Mouse (Mus musculus): ENCODE measurements around the gene Siah3.

Siah3 gene

DNA sequence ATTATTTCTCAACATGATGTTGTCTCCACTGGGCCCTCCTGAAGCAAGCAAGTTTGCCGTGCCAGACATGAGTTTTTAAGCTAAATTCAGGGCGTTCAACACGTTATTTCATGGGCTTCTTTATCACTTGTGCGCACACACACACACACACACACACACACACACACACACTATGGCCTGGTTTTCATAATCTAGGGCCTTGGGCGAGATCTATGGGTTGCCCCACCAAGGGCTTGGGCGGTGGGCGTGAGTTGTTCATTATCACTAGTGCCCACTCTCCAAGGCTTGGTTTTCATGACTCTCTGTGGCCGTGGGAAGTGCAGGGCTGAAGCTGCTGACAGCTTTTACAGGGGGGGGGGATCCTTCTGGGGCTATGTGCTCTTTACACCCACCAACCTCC lies 63.9 kb downstream of the Siah3 start:
- DNase-seq (ENCODE audit: low read depth, low spot score): no peak

DNA sequence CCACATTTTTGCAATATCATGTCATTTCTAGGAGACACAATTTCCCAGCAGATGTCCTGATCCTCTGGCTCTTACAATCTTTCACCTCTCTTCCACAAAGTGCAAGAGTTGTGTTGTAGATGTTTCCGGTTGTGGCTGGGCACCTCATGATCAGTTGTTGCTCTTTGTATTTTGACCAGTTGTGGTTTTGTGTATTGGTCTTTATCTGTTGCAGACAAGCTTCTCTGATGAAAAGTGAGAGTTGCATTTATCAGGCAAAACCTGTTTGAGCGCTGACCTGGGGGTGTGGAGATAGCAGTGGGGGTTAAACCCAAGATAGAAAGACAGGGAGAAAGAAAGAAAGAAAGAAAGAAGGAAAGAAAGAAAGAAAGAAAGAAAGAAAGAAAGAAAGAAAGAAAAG lies 68.9 kb downstream of the Siah3 start:
- no peak for DNase-seq (ENCODE audit: low read depth, low spot score)

DNA sequence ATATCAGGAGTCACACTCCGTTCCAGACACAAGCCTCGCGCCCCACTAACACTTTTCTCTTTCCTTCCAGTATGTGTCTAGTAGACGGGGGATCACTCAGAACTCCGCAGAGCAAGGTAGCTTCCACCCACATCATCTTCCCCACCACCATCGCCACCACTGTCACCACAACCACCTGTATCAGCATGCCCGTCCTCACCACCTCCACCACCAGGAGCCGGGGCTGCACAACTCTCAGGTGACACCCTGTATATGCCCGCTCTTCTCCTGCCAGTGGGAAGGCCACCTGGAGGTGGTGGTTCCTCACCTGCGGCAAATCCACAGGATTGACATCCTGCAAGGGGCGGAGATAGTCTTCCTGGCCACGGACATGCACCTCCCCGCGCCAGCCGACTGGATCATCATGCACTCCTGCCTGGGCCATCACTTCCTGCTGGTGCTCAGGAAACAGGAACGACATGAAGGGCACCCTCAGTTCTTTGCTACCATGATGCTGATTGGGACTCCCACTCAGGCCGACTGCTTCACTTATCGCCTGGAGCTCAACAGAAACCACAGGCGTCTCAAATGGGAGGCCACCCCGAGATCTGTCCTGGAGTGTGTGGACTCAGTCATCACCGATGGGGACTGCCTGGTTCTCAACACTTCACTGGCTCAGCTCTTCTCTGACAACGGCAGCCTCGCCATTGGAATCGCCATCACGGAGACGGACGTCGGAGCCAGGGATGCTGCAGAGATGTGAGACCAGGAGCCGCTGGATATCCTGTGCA lies 69.8 kb downstream of the Siah3 start:
- no peak for DNase-seq (ENCODE audit: low read depth, low spot score)

DNA sequence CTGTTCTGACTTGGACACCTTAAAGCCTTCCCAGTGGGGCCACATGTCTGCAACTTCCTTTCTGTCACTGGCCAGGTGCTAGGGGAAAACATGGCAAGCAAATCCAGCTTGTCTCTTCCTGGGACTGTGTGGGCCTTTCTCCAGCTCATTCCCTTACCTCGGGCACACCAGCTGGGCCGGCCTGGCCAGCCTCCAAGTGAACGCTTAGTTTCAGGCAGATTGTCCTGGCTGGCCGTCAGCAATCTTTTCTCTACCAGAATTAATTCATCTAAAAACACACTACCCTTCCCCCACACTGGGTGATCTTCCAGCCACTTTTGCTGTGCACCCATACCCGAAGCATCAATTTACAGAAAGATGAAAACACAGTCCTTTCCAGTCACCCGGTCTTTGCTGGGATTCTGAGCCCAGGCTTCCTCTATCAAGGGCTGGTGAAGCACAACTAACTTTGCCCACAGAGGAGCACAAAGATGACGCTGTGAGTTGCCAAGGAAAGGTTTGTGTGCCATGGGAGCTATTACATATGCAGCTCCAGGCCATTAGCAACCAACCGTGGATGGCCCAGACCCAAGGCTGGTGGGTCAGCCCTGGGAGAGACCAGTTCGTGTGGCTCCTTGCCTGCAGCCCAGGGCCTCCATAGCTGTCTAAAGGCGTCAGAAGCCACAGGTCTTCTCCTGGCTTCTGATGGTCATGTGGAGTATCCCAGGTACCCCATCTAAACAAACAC lies 71.8 kb downstream of the Siah3 start:
- peak; percentile 66 for DNase-seq (ENCODE audit: low read depth, low spot score)

DNA sequence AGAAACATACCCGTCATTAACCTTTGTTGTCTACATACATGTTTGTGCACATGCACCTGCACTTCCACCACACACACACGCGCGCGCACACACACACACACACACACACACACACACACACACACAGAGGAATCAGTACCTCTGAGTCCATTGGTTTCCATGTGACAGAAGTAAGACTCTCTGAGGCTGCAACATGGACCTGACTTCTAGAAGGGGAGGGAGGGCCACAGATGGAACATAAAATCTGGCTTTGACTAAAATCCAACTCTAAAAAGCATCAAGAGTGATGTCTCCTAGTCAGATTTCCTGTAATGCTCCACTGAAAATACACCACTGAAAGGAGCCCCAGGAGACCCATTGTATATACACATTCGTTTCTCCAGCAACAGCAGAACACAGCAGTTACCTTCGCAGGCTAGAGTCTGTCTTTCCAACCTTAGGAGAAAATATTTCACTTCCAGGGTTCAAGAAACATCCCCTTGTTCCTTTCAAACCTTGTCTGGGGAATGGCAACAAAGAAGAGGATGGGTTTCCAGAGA lies 75.1 kb downstream of the Siah3 start:
- DNase-seq (ENCODE audit: low read depth, low spot score): no peak

DNA sequence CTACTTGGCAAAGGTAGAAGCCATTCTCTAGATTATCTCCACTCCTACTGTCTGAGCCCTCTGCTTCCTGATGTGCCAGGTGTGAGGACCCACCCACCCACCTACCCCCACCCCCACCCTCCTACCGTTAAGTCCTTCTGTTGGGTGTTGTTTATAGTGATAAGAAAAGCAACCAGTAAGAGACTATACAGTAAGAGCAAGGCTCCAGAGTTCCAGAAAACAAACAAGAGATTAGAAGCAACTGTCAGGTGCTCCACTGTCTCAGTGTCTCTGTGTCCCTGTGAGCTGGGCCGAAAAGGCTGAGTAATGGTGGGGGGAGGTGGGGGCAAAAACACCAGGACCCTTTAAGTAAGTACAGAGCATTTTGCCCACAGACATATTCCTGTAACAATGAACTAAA lies 83.4 kb downstream of the Siah3 start:
- no peak for DNase-seq (ENCODE audit: low read depth, low spot score)

DNA sequence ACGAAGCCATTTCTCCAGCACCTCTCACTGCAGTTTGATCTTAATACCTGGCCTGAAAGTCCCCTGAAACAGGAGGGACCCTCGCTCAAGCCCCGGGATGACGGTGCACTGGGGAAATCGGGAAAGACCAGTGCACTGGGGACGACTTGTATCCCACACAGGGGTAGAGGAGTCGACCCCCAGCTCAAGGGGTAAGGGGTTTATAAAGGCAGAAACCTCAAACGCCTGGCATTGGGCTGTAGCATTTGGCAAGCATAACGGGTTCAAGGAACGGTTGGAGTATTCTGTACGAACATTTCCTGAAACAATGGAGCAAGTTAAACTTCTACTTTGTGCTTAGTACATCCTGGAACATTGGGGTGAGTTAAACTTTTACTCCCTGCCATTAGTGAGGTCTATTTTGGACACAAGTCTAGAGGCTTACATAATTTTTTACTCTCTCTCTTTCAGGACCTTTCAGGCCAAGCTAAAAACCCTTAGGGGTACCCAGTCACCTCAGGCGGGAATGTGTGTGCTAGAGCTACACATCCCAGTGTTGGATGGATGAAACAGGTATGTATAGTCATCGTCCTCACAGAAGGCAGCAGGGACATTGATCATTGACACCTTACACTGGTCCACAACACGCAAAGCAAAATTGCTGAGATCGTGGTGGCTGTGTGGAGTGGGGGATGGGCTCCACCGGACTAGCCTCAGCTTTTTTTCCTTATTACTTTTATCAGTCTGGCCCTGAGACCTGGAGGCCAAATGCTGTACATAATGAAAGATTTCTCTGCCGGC lies 84.6 kb downstream of the Siah3 start:
- DNase-seq (ENCODE audit: low read depth, low spot score): no peak

DNA sequence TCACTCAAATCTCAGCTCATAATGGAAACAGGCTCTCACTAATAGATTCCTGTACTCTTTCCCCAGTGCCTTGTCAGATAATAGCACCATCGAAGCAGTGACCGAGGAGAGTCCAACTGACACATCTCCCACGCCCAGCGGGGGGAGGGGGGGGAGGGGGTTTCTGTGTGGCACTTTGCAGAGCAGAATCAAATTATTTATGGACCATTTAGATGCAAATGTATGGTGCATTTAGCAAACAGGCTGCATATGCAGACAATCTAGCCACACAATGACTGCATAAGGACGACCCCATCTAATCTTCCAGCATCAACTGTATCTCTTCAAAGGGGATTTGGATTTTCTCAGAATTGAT lies 85.2 kb downstream of the Siah3 start:
- DNase-seq (ENCODE audit: low read depth, low spot score): no peak

DNA sequence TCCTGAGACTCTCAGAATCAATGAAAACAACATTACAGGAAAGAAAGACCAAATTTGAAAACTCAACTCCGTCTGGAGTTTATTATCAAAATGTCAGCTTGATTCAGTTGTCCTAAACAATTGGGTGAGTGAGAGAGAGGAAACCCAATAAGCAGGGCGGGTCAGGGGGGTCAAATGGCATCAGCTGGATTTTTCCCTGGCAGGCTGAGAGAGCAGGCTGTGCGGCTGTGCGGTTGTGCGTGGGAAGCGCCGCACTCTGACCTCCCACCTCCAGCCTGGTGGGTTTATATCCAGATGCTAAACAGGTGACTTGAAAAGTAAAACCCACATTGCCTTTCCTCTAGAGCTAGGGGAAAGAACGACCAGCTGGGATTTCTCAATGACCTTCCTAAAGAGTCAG lies 85.9 kb downstream of the Siah3 start:
- DNase-seq (ENCODE audit: low read depth, low spot score): no peak

DNA sequence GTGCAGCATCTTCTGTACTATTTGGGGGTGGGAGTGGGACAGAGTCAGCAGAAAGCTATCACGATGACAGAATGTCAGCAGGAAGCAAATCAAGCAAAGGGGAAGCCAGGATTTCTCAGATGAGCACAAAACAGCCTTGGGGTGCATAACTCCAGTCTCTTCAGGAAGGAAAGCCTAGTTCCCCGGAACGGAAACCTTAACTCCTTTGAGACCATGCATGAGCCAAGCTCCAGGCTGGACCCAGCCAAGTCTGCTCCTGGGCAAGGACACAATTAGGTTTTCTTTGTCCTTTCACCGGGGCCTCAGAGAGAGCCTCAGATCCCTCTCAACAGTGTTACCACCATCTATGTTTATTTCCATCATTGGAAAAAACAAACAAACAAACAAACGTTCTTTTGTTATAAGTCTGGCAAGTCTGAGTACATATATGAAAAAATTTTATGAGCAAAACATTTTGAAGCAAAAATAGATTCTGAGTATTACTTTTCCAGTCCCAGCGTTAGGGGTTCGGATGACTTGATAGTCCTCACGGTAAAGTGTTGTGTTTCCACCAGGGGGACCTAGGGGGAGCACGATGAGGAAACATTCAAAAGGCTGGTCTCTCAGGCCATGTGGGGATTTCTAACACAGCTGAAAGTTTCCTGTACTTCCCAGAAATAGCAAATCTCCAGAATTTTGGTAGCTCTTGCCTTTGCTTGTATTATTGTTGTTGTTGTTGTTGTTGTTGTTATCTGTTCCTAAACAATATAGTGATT lies 106.0 kb downstream of the Siah3 start:
- no peak for DNase-seq (ENCODE audit: low read depth, low spot score)

DNA sequence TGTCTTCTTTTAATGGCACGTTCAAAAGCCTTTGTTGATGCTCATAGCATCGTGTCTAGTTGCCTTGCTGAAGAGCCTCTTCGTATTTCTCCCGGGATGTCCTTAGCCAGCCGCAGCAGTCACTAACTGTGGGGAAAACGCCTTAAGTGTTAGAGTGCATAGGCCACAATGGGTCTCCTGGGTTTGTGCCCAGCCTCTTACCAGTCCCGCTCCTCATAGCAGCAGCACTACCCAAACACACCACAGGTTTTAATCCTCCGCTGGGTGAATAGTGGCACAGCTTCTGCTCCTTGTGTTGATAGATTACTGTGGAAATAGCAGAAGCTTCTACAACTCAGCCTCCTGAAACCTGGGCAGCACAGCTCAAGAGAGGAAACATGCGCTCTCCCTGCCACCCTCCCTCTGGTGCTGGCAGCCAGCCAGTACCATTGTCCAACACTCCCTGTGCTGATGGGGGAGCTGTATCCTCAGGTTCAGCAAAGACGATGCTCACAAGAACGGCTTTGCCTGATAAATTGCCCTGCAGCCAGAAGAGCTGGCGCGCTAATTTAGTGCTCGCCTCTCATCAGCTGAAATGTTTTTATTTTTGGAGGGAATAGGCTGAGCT lies 109.9 kb downstream of the Siah3 start:
- peak; percentile 40 for DNase-seq (ENCODE audit: low read depth, low spot score)

DNA sequence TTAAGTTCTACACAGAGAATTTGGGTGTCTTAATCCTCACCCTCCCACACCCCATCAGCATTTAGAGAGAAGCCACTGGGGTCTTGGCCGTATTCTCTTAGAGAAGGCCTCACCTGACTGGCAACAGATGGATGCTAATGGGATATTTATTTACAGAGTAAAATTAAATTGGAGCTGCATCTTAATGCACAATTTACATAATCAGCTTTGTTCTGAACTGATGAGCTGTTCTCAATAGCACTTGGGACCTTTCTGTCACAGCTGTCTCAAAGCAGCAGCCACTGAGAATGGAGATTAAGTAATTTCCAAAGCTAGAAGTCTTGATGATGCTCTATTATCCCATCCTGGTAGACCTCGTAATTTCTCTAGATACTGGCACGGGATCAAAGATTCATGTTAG lies 110.5 kb downstream of the Siah3 start:
- no peak for DNase-seq (ENCODE audit: low read depth, low spot score)

DNA sequence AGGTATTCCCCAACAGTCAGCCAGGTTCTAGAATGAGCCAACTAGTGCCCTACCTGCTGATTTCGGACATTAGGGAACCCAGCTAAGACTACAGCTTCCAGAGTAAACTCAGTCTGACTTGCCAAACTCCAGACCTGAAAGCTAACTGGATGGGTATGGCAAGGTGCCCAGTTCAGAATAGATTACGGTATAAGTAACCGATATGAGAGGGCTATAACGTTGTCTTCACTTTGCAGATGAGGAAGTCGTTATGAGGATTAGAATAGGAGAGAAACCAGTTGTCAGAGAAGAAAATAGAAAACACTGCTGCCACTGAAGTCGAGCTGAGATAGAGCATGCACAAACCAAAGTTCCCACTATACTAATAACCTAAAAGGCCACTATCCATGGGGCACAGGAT lies 123.2 kb downstream of the Siah3 start:
- DNase-seq (ENCODE audit: low read depth, low spot score): no peak
